Mouse (Mus musculus): ENCODE data around the gene Zfp551.

Zfp551 gene

DNA sequence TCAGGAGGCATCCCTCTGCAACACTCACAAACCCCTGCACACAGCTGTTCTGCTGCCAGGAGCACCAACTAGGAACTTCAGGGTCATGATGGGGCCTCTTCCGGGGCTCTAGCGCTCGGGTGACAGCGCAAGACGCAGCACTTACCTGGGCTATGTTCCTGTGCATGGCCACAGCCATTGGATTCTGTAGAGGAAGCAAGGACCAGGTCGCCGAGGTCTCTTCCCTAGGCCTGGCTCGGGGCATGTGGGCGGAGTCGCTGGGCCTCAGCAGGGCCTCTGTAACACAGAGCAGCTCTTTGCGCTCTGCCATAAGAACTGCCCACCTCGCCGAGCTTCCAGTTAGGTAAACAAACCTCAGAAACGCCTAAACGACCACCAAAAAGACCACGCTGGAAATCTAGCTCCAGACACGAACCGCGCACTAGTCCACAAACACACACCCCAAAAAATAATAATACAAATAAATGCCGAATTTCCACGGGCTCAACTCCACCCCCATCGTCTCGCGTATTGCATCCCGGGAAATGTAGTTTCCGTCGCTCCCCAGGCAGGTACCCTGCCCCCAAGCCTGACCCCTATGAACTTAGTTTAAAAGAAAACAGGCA lies at the start of gene Zfp551:
Zfp551 (minus strand) TSS at position 507 of the 605 bp plus-strand sequence.
- peak; percentile 74 for DNase-seq (ENCODE audit: extremely low spot score, low spot score)

DNA sequence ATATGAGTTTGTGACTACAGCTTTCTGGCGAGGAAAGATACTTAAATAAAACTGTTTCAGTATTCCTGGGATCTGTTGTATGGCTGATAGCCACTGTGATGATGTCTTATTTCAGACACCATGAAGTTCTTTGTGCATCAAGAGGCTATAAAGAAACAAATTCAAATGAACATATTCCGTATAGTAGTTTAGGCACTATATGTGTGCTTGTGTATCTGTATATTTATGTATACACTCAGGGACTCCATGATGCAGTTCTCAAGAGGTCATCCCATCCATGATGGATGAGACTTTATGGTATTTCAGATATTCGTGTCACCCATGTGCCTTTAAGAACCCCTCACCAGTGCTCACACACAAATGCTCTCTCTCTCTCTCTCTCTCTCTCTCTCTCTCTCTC lies 304 bp upstream of the Zfp551 start:
- no peak for DNase-seq (ENCODE audit: extremely low spot score, low spot score)

DNA sequence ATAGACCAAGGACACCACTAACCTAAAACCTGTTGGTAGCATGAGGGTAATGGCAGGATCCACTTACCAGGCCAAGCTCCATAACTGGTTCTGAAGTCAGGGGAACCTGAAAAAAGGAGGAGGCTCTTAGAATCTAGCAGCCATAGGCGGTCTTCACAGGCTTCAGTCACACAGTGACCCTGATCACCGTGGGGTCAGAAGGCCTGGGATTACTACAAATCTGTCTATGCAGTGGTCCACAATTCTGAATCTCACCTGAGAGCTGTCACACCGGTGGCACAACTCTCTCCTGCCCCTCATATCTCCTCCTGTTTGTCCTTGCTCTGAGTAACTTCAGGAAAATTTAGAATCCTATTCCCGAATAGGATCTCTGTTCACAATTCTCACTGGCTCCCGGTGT lies 810 bp downstream of the Zfp551 start:
- DNase-seq (ENCODE audit: extremely low spot score, low spot score), result no peak

DNA sequence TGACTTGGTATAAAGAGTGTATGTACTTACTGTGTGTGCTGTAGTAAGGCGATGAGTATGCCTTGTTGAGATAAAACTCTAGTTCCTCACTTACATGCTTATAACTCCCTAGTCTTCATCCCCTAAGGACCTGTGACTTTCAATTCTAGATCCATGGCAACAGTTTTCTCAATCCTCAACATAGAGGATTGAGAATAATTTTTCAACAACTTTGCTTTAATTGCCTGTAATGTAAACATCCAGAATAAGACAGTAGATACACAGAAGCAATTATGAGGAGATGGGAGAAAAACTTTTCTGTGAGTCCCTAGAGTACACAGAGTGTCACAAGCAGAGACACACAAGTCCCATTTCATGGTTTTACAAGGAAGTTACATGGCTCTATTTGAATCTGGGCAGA lies 53.4 kb downstream of the Zfp551 start, which contains the start of gene Vmn1r84:
Vmn1r84 (minus strand) TSS at position 101 of the 400 bp plus-strand sequence.
- DNase-seq (ENCODE audit: extremely low spot score, low spot score), result no peak
